8 mouse cellular contexts compared by ENCODE assay signal in the genomic region with DNA sequence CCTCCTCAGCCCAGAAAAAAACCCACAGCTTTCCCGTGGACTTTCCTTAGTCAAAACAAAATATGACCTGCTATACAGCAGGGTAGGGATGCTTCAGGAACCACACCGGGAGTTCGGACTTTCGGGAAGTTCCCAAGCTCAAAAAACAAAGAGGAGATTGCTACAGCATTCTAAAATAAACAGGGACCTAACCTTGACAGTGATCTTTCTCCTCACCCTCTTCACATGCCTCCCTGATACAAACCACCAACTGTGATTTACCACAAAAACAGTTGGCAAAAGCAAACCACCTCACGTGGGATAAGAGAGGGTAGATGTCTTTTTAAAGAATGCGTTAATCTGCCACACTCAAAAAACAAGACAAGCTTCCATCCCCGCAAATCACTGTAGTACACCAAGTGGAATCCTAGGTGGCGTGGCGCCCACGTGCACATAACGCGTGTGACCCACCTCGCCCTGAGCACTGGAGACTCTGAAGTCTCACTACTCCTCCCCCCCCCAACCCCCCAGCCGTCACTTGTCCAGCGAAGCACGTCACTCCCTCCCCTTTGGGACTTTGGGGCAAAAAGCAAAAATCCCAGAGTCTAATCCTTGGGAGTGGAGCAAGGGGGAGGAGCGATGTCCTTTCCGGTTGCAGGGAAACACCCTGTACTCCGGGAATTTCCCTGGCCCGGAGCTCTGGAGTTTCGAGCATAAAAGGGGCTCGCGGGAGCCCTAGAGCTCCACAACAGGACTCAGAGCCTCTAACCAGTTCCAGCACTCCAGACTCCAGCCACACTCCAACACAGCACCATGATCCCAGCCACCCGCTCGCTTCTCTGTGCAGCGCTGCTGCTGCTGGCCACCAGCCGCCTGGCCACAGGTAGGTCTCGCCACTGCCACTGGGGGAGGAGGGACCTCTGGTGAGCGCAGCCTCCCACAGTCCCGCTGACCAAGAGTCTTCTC. TPM values are rescaled to one million over a fixed set of nuclear protein-coding genes. Genes with fewer than 3 reads are reported as not detected.
A peak's percentile ranks its signal among the peaks of the same experiment; 100 is the strongest.
DNase-seq lines count a peak whose midpoint lies in the region; ATAC-seq and TF ChIP-seq lines count a peak whose summit lies in the region.

Gene Cxcl1, plus strand, starts transcription at position 723 of the 945 bp plus-strand sequence.

- peak; percentile 89 for DNase-seq in 3134 (ENCODE audit: extremely low read depth, insufficient read length, low spot score)
- DNase-seq in adrenal gland, postnatal 10 days, result peak; percentile 53
- peak; percentile 49 for DNase-seq in hindbrain, embryonic 10.5 days (ENCODE audit: low spot score)
- peak; percentile 46 for DNase-seq in limb, embryonic 14.5 days (ENCODE audit: low spot score)
- DNase-seq in testis, postnatal 14 days (ENCODE audit: low spot score), result peak; percentile 20

- peak; percentile 81 for ATAC-seq in forebrain, embryonic 16.5 days
- ATAC-seq in limb, embryonic 14.5 days (ENCODE audit: low FRiP score, low read depth), result peak; percentile 70
- peak; percentile 85 for ATAC-seq in midbrain, embryonic 12.5 days (ENCODE audit: low FRiP score, low read depth)
- no peak for ATAC-seq in inflammation-experienced regulatory T-cells, adult 6 months

- peak within 1 kb of the TSS; percentile 50 for H3K4me3 ChIP-seq in forebrain, embryonic 16.5 days (replicated peaks; ENCODE audit: low read length)
- H3K4me3 ChIP-seq in hindbrain, embryonic 10.5 days, result peak within 1 kb of the TSS; percentile 60
- H3K4me3 ChIP-seq in limb, embryonic 14.5 days (replicated peaks; ENCODE audit: low read length), result peak within 1 kb of the TSS; percentile 44
- peak within 1 kb of the TSS; percentile 50 for H3K4me3 ChIP-seq in midbrain, embryonic 12.5 days

- peaks cover 7% of the 10 kb centered on the region for H3K4me1 ChIP-seq in forebrain, embryonic 16.5 days (replicated peaks; ENCODE audit: control insufficient read depth, insufficient read depth, low read length)
- H3K4me1 ChIP-seq in hindbrain, embryonic 10.5 days (replicated peaks), result peaks cover 11% of the 10 kb centered on the region; the same call in 1 of the 2 replicates
- peaks cover 6% of the 10 kb centered on the region for H3K4me1 ChIP-seq in limb, embryonic 14.5 days (ENCODE audit: control insufficient read depth, insufficient read depth, low read length)
- peaks cover 8% of the 10 kb centered on the region; the same call in 1 of the 2 replicates for H3K4me1 ChIP-seq in midbrain, embryonic 12.5 days

- no peak for TF ChIP-seq POLR2A in limb, embryonic 14.5 days (IDR thresholded peaks at IDR 0.05; ENCODE audit: borderline replicate concordance, extremely low read depth, insufficient read depth, insufficient read length)

- H3K4me2 ChIP-seq in forebrain, embryonic 16.5 days (ENCODE audit: low read length), result peak within 1 kb of the TSS; percentile 57
- peak within 1 kb of the TSS; percentile 78 for H3K4me2 ChIP-seq in limb, embryonic 14.5 days (replicated peaks; ENCODE audit: low read depth, low read length, severe bottlenecking)
- H3K4me2 ChIP-seq in midbrain, embryonic 12.5 days (replicated peaks), result peak within 1 kb of the TSS; percentile 90

- no peaks in the 10 kb centered on the region for H3K9me3 ChIP-seq in forebrain, embryonic 16.5 days (ENCODE audit: control insufficient read depth, low read length)
- H3K9me3 ChIP-seq in hindbrain, embryonic 10.5 days, result no peaks in the 10 kb centered on the region
- no peaks in the 10 kb centered on the region for H3K9me3 ChIP-seq in limb, embryonic 14.5 days (ENCODE audit: control insufficient read depth, low read length)
- H3K9me3 ChIP-seq in midbrain, embryonic 12.5 days, result no peaks in the 10 kb centered on the region

- H3K36me3 ChIP-seq in forebrain, embryonic 16.5 days (ENCODE audit: control insufficient read depth, insufficient read depth), result no peaks in the 10 kb centered on the region
- H3K36me3 ChIP-seq in hindbrain, embryonic 10.5 days, result no peaks in the 10 kb centered on the region
- no peaks in the 10 kb centered on the region for H3K36me3 ChIP-seq in limb, embryonic 14.5 days (ENCODE audit: control insufficient read depth, insufficient read depth, low read length)
- no peaks in the 10 kb centered on the region for H3K36me3 ChIP-seq in midbrain, embryonic 12.5 days

- H3K27me3 ChIP-seq in forebrain, embryonic 16.5 days (replicated peaks; ENCODE audit: control insufficient read depth, insufficient read depth, low read length), result no peaks in the 10 kb centered on the region
- H3K27me3 ChIP-seq in hindbrain, embryonic 10.5 days (ENCODE audit: insufficient read depth, poor library complexity, severe bottlenecking), result peaks cover 9% of the 10 kb centered on the region; the same call in 1 of the 2 replicates
- H3K27me3 ChIP-seq in limb, embryonic 14.5 days (ENCODE audit: control insufficient read depth, insufficient read depth, low read length), result no peaks in the 10 kb centered on the region; the same call in 1 of the 2 replicates
- peaks cover 7% of the 10 kb centered on the region; the same call in 1 of the 2 replicates for H3K27me3 ChIP-seq in midbrain, embryonic 12.5 days

- H3K9ac ChIP-seq in forebrain, embryonic 16.5 days (replicated peaks; ENCODE audit: low read depth, low read length), result peak within 1 kb of the TSS; percentile 52
- peak within 1 kb of the TSS; percentile 55 for H3K9ac ChIP-seq in limb, embryonic 14.5 days (ENCODE audit: low read depth, low read length, severe bottlenecking)
- peak within 1 kb of the TSS; percentile 59 for H3K9ac ChIP-seq in midbrain, embryonic 12.5 days (replicated peaks)

- 4% methylated on average over 30 of the region's 30 CpGs for WGBS in forebrain, embryonic 16.5 days
- 9% methylated on average over 30 of the region's 30 CpGs for WGBS in hindbrain, embryonic 10.5 days
- 11% methylated on average over 30 of the region's 30 CpGs for WGBS in limb, embryonic 14.5 days
- 9% methylated on average over 30 of the region's 30 CpGs for WGBS in midbrain, embryonic 12.5 days

- H3K27ac ChIP-seq in forebrain, embryonic 16.5 days (ENCODE audit: low read length), result no peak within 1 kb of the TSS
- peak within 1 kb of the TSS; percentile 72 for H3K27ac ChIP-seq in hindbrain, embryonic 10.5 days
- no peak within 1 kb of the TSS for H3K27ac ChIP-seq in limb, embryonic 14.5 days (replicated peaks; ENCODE audit: low read depth, low read length)
- no peak within 1 kb of the TSS for H3K27ac ChIP-seq in midbrain, embryonic 12.5 days (replicated peaks)

RNA-seq across cellular contexts. Expression of gene Cxcl1, which starts in this region (rescaled TPM):
- 1 to 10 TPM; 1.3 TPM for total RNA-seq in adrenal gland, postnatal 10 days (2021)
- polyA plus RNA-seq in forebrain, embryonic 16.5 days (2015; fragmentation: Nextera tagmentation; extraction: Ambion mirVana), result 0.17 TPM in 1 of 2 replicates, not detected in the other
- not detected in 2 replicates for polyA plus RNA-seq in hindbrain, embryonic 10.5 days (2016; fragmentation: Nextera tagmentation; extraction: Ambion mirVana)
- polyA plus RNA-seq in limb, embryonic 14.5 days (2012; rRNA removed), result 2.3 and 2.9 TPM in 2 replicates
- polyA plus RNA-seq in limb, embryonic 14.5 days (2014; fragmentation: Nextera tagmentation; extraction: Ambion mirVana), result 1.8 and 2.8 TPM in 2 replicates
- not detected in 2 replicates for polyA plus RNA-seq in midbrain, embryonic 12.5 days (2016; fragmentation: Nextera tagmentation; extraction: Ambion mirVana)
- not detected for polyA plus RNA-seq in inflammation-experienced regulatory T-cells, adult 6 months (2017; shearing (Covaris generic))

Comparison
In these comparisons a context has a peak if more than half of its experiments do, and no peak if none do; other contexts are left out.
1. Peak in ATAC-seq, H3K4me3 ChIP-seq, H3K9ac ChIP-seq and H3K4me2 ChIP-seq in forebrain, embryonic 16.5 days; RNA of the gene not detected or under 1 TPM.
2. Peak in DNase-seq, H3K4me3 ChIP-seq and H3K27ac ChIP-seq in hindbrain, embryonic 10.5 days; RNA of the gene not detected or under 1 TPM.
3. Peak in ATAC-seq, H3K4me3 ChIP-seq, H3K9ac ChIP-seq and H3K4me2 ChIP-seq in midbrain, embryonic 12.5 days; RNA of the gene not detected or under 1 TPM.
4. DNase-seq: peak in every context shown above with its lines; median percentile 89 in 3134; 53 in adrenal gland, postnatal 10 days; 49 in hindbrain, embryonic 10.5 days; 46 in limb, embryonic 14.5 days; 20 in testis, postnatal 14 days.